Mouse (Mus musculus) midbrain, embryonic 14.5 days (tissue): ENCODE data around the gene Pcp4l1. TPM values are rescaled to one million over a fixed set of nuclear protein-coding genes. Genes with fewer than 3 reads are reported as not detected.
"Not testable (repeated sequence)": the region's sequence is repeated elsewhere in the genome, so short reads cannot be mapped to it uniquely, and the experiment has no call there.

Source experiments
- ATAC-seq: fragments of 200-750 bp; cut with Nextera tagmentation; 2 replicates; pipeline ENCODE4 v1.8.0; 2017; ENCODE audit warnings: moderate number of reproducible peaks, moderate library complexity; ENCODE audit not compliant: low FRiP score, low TSS enrichment
- DNase-seq: peaks from one replicate; pipeline ENCODE4 v3.0.0-alpha.2; 2015
- H3K27ac ChIP-seq: fragments of 300-500 bp; sonication (generic); replicated peaks from 2 replicates; pipeline ENCODE4 v1.5.1; 2014; ENCODE audit warnings: mild to moderate bottlenecking, low read depth, low read length, moderate library complexity
- H3K27me3 ChIP-seq: fragments of 300-500 bp; sonication (generic); 2 replicates; pipeline ENCODE4 v1.6.1; 2014; ENCODE audit warnings: low read length, control low read depth, mixed read lengths; ENCODE audit not compliant: control insufficient read depth, insufficient read depth
- H3K36me3 ChIP-seq: fragments of 300-500 bp; sonication (generic); 2 replicates; pipeline ENCODE4 v1.6.1; 2014; ENCODE audit warnings: low read length, control low read depth; ENCODE audit not compliant: control insufficient read depth, insufficient read depth
- H3K4me1 ChIP-seq: fragments of 300-500 bp; sonication (generic); 2 replicates; pipeline ENCODE4 v1.6.1; 2014; ENCODE audit warnings: mild to moderate bottlenecking, antibody characterized with exemption, low read length, control low read depth; ENCODE audit not compliant: control insufficient read depth, insufficient read depth
- H3K4me2 ChIP-seq: fragments of 300-500 bp; sonication (generic); 2 replicates; pipeline ENCODE4 v1.6.1; 2014; ENCODE audit warnings: mild to moderate bottlenecking, low read length, moderate library complexity
- H3K4me3 ChIP-seq: fragments of 300-500 bp; sonication (generic); replicated peaks from 2 replicates; pipeline ENCODE4 v1.5.1; 2014; ENCODE audit warnings: low read depth, low read length
- H3K9ac ChIP-seq: fragments of 300-500 bp; sonication (generic); replicated peaks from 2 replicates; pipeline ENCODE4 v1.6.1; 2014; ENCODE audit warnings: mild to moderate bottlenecking, low read length, moderate library complexity
- H3K9me3 ChIP-seq: fragments of 300-500 bp; sonication (generic); 2 replicates; pipeline ENCODE4 v1.6.1; 2016; ENCODE audit warnings: low read length, control low read depth, mixed read lengths; ENCODE audit not compliant: control insufficient read depth
- WGBS: fragments of 180-500 bp; shearing (Covaris S2); extraction: QIAGEN DNeasy Blood & Tissue Kit; methylation state at CpG from one replicate; pipeline ENCODE4 v1.1.7; 2014; 5-methylcytosine and 5-hydroxymethylcytosine counted together
- polyA plus RNA-seq: library from polyadenylated mRNA; unstranded; fragments of >200 nt; fragmentation: Nextera tagmentation; extraction: Ambion mirVana; gene quantifications from 2 replicates; pipeline ENCODE4 v1.2.1, GENCODE M21; 2014

Gene Pcp4l1
- polyA plus RNA-seq, 1 experiment from 2014 or later = 20.0 TPM

- not testable (repeated sequence) for H3K4me3 ChIP-seq, H3K4me2 ChIP-seq, DNase-seq, H3K9ac ChIP-seq, H3K27ac ChIP-seq, ATAC-seq, H3K27me3 ChIP-seq, H3K9me3 ChIP-seq, H3K4me1 ChIP-seq
- 91% methylated on average over 9 of the region's 11 CpGs for WGBS
- H3K36me3 ChIP-seq = peaks cover 66% of the 10 kb centered on the region
These were observed 53.1 kb downstream of the Pcp4l1 start for GRCm38 (mm10) chr1:171142981-171143380.

DNA sequence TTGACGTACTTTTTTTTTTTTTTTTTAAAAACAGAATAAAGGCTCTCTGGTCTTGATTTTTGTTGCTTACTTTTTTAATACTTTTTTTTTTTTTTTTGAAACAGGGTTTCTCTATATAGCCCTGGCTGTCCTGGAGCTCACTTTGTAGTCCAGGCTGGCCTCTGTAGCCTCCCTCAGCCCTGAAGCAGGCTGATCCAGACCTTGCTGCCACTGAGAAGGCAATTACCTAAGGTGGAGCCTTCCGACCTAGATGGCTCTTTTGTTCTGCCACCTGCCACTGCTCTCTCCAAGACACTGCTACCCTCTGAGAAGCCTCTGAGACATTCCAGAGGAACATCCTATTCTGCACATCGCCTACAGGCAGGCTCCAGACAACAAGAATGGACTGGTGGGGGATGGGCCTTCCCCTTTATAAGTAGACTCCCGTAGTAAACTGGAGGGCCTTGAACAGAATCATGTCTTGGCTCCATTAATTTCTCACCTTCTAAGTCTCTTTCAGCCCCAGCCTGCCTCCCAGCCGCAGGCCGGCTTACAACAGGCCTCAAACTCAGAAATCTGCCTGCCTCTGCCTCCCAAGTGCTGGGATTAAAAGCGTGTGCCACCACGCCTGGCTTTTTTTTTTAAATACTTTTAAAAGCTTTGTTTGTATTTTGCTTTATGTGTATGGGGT lies 58.4 kb downstream of the Pcp4l1 start:
- not testable (repeated sequence) for H3K27me3 ChIP-seq, ATAC-seq, H3K4me1 ChIP-seq, H3K9ac ChIP-seq, DNase-seq, H3K9me3 ChIP-seq, H3K4me3 ChIP-seq, H3K27ac ChIP-seq, H3K4me2 ChIP-seq
- peaks cover 90% of the 10 kb centered on the region for H3K36me3 ChIP-seq
- 93% methylated on average over 8 of the region's 8 CpGs for WGBS

DNA sequence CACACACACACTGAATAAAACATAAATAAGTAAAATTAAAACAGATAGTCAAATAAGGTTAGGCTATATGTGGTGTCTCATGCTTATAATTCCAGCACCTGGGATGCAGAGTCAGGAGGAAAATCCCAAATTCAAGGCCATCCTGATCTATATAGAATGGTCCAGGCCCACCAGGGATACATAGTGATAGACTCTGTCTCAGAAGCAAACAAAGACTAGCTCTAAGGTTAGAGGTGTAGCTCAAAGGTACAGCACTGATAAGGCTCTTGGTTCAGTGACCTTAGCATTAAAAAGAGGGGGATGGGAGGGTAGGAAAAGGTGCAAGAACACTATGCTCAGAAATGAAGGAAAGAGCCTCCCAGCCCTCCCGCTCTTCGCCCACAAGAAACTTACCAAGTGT lies 60.5 kb downstream of the Pcp4l1 start:
- H3K4me1 ChIP-seq = no peaks in the 10 kb centered on the region
- no peaks in the 10 kb centered on the region for H3K27me3 ChIP-seq
- WGBS = 98% methylated on average over 2 of the region's 2 CpGs
- H3K36me3 ChIP-seq = peaks cover 87% of the 10 kb centered on the region
- H3K4me2 ChIP-seq = no peak overlapping the region
- no peaks in the 10 kb centered on the region for H3K9me3 ChIP-seq
- no peak overlapping the region for H3K9ac ChIP-seq
- no peak for DNase-seq
- no peak overlapping the region for H3K4me3 ChIP-seq
- no peak overlapping the region for H3K27ac ChIP-seq
- no peak for ATAC-seq

DNA sequence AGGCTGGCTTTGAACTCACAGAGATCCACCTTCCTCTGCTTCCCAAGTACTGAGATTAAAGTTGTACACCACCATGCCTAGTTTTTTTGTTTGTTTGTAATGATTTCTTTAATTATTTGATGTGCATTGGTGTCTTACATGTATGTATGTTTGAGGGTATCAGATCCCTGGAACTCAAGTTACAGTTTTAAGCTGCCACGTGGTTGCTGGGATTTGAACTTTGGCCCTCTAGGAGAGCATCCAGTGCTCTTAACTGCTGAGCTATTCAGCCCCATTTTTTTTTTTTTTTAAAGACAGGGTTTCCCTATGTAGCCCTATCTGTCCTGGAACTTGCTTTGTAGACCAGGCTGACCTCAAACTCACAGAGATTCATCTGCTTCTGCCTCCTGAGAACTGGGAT lies 65.1 kb downstream of the Pcp4l1 start:
- Histone ChIP-seq H3K4me3 (no peak overlapping the region), H3K4me2 (no peak overlapping the region), H3K27ac (no peak overlapping the region), H3K27me3 (no peaks in the 10 kb centered on the region), H3K9me3 (no peaks in the 10 kb centered on the region), H3K36me3 (peaks cover 86% of the 10 kb centered on the region), H3K4me1 (no peaks in the 10 kb centered on the region), H3K9ac (no peak overlapping the region)
- DNase-seq (no peak), ATAC-seq (no peak)
- WGBS = 94% methylated on average over 1 of the region's 1 CpGs

DNA sequence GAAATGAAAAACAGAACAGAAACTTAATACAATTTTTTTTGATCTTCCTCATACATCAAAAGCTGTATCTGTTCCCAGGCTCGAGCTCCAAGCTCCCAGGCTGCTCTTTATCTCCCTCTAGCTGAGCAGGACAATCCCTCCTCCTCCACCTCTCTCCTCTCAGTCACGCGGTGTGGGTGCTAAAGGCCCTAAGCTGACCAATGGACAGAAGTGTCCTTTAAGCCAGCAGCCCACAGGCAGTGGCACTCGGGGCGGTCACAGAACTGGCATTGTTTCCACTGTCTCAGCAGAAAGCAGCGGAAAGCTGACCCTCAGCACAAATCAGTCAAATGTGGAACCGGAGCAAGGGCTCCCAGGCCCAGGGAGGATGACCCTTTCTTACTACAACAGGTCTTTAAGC lies 66.8 kb downstream of the Pcp4l1 start:
- WGBS = 64% methylated on average over 7 of the region's 7 CpGs
- Histone ChIP-seq H3K27ac (no peak overlapping the region), H3K9ac (no peak overlapping the region), H3K27me3 (no peaks in the 10 kb centered on the region), H3K9me3 (no peaks in the 10 kb centered on the region), H3K4me1 (no peaks in the 10 kb centered on the region), H3K36me3 (peaks cover 68% of the 10 kb centered on the region), H3K4me3 (no peak overlapping the region), H3K4me2 (no peak overlapping the region)
- ATAC-seq (no peak), DNase-seq (no peak)

DNA sequence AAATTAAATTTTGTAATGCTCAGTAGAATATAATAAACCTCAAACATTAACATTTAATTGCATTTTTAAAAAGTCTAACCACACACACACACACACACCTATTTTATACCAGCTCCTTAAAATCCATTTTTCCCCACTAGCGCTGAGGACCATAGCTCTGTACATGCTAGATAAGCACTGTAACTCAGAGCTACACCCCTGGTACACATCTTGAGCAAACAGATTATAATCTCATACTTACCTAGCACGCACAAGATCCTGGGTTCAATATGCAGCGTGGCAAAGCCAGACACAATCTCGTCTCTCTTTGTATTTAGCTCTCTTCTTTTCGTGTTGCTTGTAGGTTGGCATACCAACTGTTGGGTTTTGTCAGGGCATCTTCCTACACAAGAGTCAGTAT lies 71.7 kb downstream of the Pcp4l1 start:
- 90% methylated on average over 5 of the region's 5 CpGs for WGBS
- Histone ChIP-seq H3K36me3 (peaks cover 24% of the 10 kb centered on the region), H3K27me3 (no peaks in the 10 kb centered on the region), H3K4me1 (no peaks in the 10 kb centered on the region), H3K9me3 (no peaks in the 10 kb centered on the region), H3K4me2 (no peak overlapping the region), H3K9ac (no peak overlapping the region), H3K4me3 (no peak overlapping the region), H3K27ac (no peak overlapping the region)
- DNase-seq (no peak), ATAC-seq (no peak)

Other genes with a start within 250 kb of the Pcp4l1 start
- gene Fcgr2b, start 219.7 kb downstream of the Pcp4l1 start, polyA plus RNA-seq = 1.4 TPM in 1 of 2 replicates, not detected in the other
- 1.5 TPM in 1 of 2 replicates, not detected in the other for gene Fcgr4, start 177.3 kb downstream of the Pcp4l1 start, polyA plus RNA-seq
- gene Fcgr3, start 131.3 kb downstream of the Pcp4l1 start, polyA plus RNA-seq = 2.5 and 8.3 TPM in 2 replicates
- gene Cfap126, start 82.3 kb downstream of the Pcp4l1 start, polyA plus RNA-seq = 2.7 and 4.2 TPM in 2 replicates
- 295 and 310 TPM in 2 replicates for gene Sdhc, start 45.7 kb downstream of the Pcp4l1 start, polyA plus RNA-seq
- gene Mpz, start 45.6 kb downstream of the Pcp4l1 start, polyA plus RNA-seq = 0.39 and 0.51 TPM in 2 replicates
- gene Nr1i3, start 17.7 kb upstream of the Pcp4l1 start, polyA plus RNA-seq = 0.34 and 0.39 TPM in 2 replicates
- gene Tomm40l, start 26.2 kb upstream of the Pcp4l1 start, polyA plus RNA-seq = 35.3 and 40.4 TPM in 2 replicates
- 3.3 and 4.1 TPM in 2 replicates for gene Apoa2, start 28.8 kb upstream of the Pcp4l1 start, polyA plus RNA-seq
- 6.6 and 28.4 TPM in 2 replicates for gene Fcer1g, start 38.1 kb upstream of the Pcp4l1 start, polyA plus RNA-seq
- gene Adamts4, start 54.2 kb upstream of the Pcp4l1 start, polyA plus RNA-seq = 3.3 and 4.1 TPM in 2 replicates
- 185 and 220 TPM in 2 replicates for gene Ndufs2, start 55.1 kb upstream of the Pcp4l1 start, polyA plus RNA-seq
- 101 and 105 TPM in 2 replicates for gene B4galt3, start 74.1 kb upstream of the Pcp4l1 start, polyA plus RNA-seq
- gene Ppox, start 84.9 kb upstream of the Pcp4l1 start, polyA plus RNA-seq = 43.2 and 46.8 TPM in 2 replicates
- 92.6 and 98.9 TPM in 2 replicates for gene Usp21, start 91.7 kb upstream of the Pcp4l1 start, polyA plus RNA-seq
- gene Ufc1, start 98.8 kb upstream of the Pcp4l1 start, polyA plus RNA-seq = 120 and 132 TPM in 2 replicates
- gene Dedd, start 132.9 kb upstream of the Pcp4l1 start, polyA plus RNA-seq = 49.0 and 61.5 TPM in 2 replicates
- gene Nit1, start 149.4 kb upstream of the Pcp4l1 start, polyA plus RNA-seq = 39.1 and 45.0 TPM in 2 replicates
- gene Pfdn2, start 149.4 kb upstream of the Pcp4l1 start, polyA plus RNA-seq = 63.0 and 94.0 TPM in 2 replicates
- 3.6 and 3.7 TPM in 2 replicates for gene Klhdc9, start 164.5 kb upstream of the Pcp4l1 start, polyA plus RNA-seq
- gene Nectin4, start 173.8 kb upstream of the Pcp4l1 start, polyA plus RNA-seq = 1.4 and 1.6 TPM in 2 replicates
- 0.09 and 0.42 TPM in 2 replicates for gene Arhgap30, start 192.7 kb upstream of the Pcp4l1 start, polyA plus RNA-seq
- 207 and 236 TPM in 2 replicates for gene Usf1, start 215.0 kb upstream of the Pcp4l1 start, polyA plus RNA-seq
- gene Tstd1, start 222.6 kb upstream of the Pcp4l1 start, polyA plus RNA-seq = 5.7 and 6.2 TPM in 2 replicates
- 3.3 and 8.1 TPM in 2 replicates for gene F11r, start 241.3 kb upstream of the Pcp4l1 start, polyA plus RNA-seq